Mouse (Mus musculus) midbrain, embryonic 10.5 days (tissue): ENCODE data around the gene Cfap73. TPM values are rescaled to one million over a fixed set of nuclear protein-coding genes. Genes with fewer than 3 reads are reported as not detected.

ENCODE experiments used
- DNase-seq: peaks from one replicate; pipeline ENCODE4 v3.0.0-alpha.2; 2017; ENCODE audit warnings: low spot score
- H3K27ac ChIP-seq: fragments of 300-500 bp; sonication (generic); replicated peaks from 2 replicates; pipeline ENCODE4 v1.5.1; 2016; ENCODE audit warnings: mild to moderate bottlenecking
- H3K27me3 ChIP-seq: fragments of 300-500 bp; sonication (generic); 2 replicates; pipeline ENCODE4 v1.6.1; 2016; ENCODE audit warnings: low read depth, mild to moderate bottlenecking; ENCODE audit not compliant: poor library complexity, severe bottlenecking
- H3K36me3 ChIP-seq: fragments of 300-500 bp; sonication (generic); 2 replicates; pipeline ENCODE4 v1.6.1; 2016; ENCODE audit warnings: mild to moderate bottlenecking, moderate library complexity
- H3K4me1 ChIP-seq: fragments of 300-500 bp; sonication (generic); 2 replicates; pipeline ENCODE4 v1.6.1; 2016
- H3K4me3 ChIP-seq: fragments of 300-500 bp; sonication (generic); 2 replicates; pipeline ENCODE4 v1.5.1; 2016; ENCODE audit warnings: mild to moderate bottlenecking, moderate library complexity
- H3K9me3 ChIP-seq: fragments of 300-500 bp; sonication (generic); replicated peaks from 2 replicates; pipeline ENCODE4 v1.6.1; 2016; ENCODE audit warnings: mild to moderate bottlenecking
- WGBS: fragments of 180-500 bp; shearing (Covaris S2); methylation state at CpG from one replicate; pipeline ENCODE4 v1.1.7; 2016; 5-methylcytosine and 5-hydroxymethylcytosine counted together
- polyA plus RNA-seq: library from polyadenylated mRNA; unstranded; fragments of >200 nt; fragmentation: Nextera tagmentation; extraction: Ambion mirVana; gene quantifications from 2 replicates; pipeline ENCODE4 v1.2.1, GENCODE M21; 2016

Gene Cfap73
- polyA plus RNA-seq, 1 experiment from 2014 or later: not detected

DNA sequence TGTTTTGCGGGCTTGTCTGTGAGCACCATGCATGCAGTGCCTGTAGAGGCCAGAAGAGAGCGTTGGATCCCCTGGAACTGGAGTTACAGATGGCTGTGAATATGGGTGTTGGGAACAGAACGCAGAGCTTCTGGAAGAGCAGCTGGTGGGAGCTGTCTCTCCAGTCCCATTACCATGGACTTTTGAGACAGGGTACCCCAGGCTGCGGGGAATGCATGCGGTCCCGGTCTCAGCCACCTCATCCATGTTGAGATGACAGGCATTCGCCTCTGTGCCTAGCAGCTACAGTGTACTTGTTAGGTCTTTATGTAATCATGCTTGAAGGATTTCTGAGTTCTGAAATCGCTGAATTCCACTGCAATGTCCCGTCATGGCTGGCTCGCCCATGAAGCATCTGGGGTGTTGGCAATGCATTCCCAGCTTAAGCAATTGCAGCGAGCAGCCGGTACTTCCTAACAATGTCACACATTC, 22.3 kb upstream of the Cfap73 start:
- peaks cover 14% of the 10 kb centered on the region for H3K4me1 ChIP-seq
- H3K27ac ChIP-seq: no peak overlapping the region
- no peak overlapping the region for H3K4me3 ChIP-seq
- H3K9me3 ChIP-seq: no peaks in the 10 kb centered on the region
- 88% methylated on average over 12 of the region's 12 CpGs for WGBS
- DNase-seq: no peak
- peaks cover 13% of the 10 kb centered on the region for H3K27me3 ChIP-seq
- no peaks in the 10 kb centered on the region for H3K36me3 ChIP-seq

DNA sequence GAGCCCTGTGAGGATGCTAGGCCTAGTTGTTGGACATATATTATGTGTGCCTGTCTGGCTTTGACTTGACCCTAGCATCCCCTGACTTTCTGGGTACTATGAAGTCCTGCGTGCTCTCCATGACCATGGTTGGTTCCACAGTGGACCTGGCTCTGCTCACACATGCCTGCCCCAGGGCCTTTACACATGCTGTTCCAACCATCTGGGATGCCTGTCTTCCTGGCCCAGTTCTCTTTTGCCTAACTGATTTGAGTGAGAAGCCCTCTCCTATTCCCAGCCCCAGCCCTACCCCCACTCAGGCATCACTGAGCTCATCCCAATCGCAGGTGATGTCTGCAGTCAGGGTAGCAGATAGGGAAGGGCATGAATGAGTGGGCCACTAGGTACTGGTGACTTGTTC, 19.8 kb upstream of the Cfap73 start:
- DNase-seq: no peak
- peaks cover 37% of the 10 kb centered on the region for H3K27me3 ChIP-seq
- no peaks in the 10 kb centered on the region for H3K36me3 ChIP-seq
- H3K9me3 ChIP-seq: no peaks in the 10 kb centered on the region
- no peak overlapping the region for H3K27ac ChIP-seq
- 92% methylated on average over 2 of the region's 2 CpGs for WGBS
- peaks cover 18% of the 10 kb centered on the region for H3K4me1 ChIP-seq
- no peak overlapping the region for H3K4me3 ChIP-seq

DNA sequence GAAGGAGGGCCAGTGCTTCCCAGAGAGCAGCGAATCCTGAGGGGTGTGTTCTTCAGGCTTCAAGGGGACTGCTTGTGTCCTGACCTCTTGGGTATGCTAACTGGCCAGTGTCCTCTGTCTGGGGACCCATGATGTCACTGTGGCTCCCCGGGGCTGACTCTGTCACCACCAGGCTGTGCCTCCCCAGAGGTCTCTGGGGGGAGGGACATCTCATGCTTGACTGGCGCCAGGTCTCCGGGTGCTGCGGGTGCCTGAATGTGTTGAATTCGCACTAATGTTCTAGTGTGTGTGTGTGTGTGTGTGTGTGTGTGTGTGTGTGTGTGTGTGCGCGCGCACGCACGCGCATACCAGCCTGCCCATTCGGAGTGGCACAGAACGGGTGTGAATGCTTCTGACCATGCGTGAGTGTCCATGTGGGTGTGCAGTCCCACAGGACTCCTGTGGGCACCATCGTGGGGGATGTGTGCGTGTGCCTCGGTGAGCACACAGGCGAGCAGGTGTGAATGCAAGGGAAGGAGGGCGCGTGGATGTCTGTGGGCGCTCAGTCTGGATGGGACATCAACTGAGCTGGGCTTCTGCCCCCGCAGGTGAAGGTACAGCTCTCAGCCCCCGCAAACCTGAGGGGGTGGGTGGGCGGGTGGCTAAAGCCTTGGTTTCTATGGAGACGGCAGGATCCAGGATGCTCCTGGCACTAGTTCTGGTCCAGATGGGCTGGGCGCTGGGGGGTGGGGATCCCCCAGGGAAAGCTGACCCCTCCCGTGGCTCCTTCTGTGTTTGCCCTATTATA, 19.1 kb upstream of the Cfap73 start:
- Histone ChIP-seq H3K9me3 (no peaks in the 10 kb centered on the region), H3K36me3 (no peaks in the 10 kb centered on the region), H3K4me1 (peaks cover 23% of the 10 kb centered on the region), H3K4me3 (no peak overlapping the region), H3K27me3 (peaks cover 45% of the 10 kb centered on the region), H3K27ac (no peak overlapping the region)
- 83% methylated on average over 28 of the region's 28 CpGs for WGBS
- DNase-seq: no peak

DNA sequence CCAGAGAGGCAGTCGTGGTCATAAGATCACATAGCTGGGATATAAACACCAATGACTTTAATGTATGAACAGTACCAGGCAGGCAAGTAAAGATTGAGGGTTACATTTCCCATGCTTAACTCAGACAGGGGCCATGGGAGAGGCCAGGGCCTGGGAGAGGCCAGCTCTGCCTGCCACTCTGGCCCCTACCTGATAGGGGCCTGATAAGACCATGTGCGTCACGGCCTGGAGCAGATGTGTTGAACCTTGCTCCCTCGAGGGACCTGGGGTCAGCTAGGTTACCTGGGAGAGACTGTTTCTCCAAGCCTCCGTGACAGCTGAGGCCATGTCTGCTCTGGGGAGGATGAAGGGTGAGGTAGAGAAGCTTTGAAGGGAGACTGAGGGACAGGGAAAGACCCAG, 17.2 kb upstream of the Cfap73 start:
- Histone ChIP-seq H3K27ac (no peak overlapping the region), H3K4me1 (peaks cover 15% of the 10 kb centered on the region), H3K36me3 (no peaks in the 10 kb centered on the region), H3K4me3 (no peak overlapping the region), H3K9me3 (no peaks in the 10 kb centered on the region), H3K27me3 (peaks cover 60% of the 10 kb centered on the region)
- 79% methylated on average over 5 of the region's 5 CpGs for WGBS
- no peak for DNase-seq

DNA sequence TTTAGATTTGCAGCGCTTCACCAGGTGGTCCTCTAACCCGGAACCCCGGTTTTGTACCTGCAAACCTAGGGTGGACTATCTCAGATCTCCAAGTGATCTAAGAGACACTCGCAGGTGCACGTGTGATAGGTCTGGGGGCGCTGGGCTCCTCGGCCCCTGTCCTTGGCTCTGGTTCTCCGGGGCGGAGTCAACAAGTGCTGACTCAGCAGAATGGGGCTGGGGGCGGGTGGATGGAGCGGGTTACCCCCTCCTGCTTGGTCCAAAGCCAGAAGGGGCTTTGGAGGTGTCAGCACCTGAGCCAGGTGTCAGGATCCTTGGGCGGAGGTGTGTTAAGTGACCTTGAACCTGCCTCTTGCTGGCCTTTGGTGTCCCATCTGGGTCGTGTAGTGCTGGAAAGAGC, 15.9 kb upstream of the Cfap73 start:
- WGBS: 27% methylated on average over 13 of the region's 13 CpGs
- H3K27ac ChIP-seq: no peak overlapping the region
- no peaks in the 10 kb centered on the region for H3K9me3 ChIP-seq
- no peak overlapping the region for H3K4me3 ChIP-seq
- H3K4me1 ChIP-seq: peaks cover 15% of the 10 kb centered on the region
- DNase-seq: no peak
- H3K27me3 ChIP-seq: peaks cover 60% of the 10 kb centered on the region
- no peaks in the 10 kb centered on the region for H3K36me3 ChIP-seq

DNA sequence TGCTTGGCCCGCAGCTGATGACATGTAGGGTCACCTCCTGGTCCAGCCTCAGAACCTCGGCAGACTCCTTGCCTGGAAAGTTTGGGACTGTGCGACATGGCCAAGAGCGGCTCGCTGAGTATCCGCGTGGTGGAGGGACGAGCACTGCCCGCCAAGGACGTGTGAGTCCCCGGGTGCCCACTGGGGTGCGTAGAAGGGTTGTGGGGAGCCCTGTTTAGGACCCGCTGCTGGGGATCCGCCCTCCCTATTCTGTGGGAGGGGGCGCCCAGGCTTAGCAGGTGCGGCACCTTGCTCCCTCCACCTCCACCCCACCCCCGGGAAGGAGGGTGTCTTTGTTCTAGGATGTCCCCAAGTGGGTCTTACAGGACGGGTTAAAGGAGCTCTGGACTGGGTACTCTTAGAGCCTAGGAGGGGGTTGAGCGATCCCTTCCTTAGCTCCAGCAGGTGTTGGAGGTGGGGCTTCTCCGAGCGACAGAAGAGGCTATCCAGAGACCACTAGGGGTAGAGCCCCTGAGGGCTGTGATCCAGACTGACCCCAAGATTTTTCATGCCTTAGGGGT, 15.4 kb upstream of the Cfap73 start:
- DNase-seq: no peak
- Histone ChIP-seq H3K4me3 (peak overlapping the region; percentile 43), H3K27ac (no peak overlapping the region), H3K4me1 (peaks cover 15% of the 10 kb centered on the region), H3K9me3 (no peaks in the 10 kb centered on the region), H3K27me3 (peaks cover 60% of the 10 kb centered on the region), H3K36me3 (no peaks in the 10 kb centered on the region)
- WGBS: 4% methylated on average over 21 of the region's 21 CpGs

DNA sequence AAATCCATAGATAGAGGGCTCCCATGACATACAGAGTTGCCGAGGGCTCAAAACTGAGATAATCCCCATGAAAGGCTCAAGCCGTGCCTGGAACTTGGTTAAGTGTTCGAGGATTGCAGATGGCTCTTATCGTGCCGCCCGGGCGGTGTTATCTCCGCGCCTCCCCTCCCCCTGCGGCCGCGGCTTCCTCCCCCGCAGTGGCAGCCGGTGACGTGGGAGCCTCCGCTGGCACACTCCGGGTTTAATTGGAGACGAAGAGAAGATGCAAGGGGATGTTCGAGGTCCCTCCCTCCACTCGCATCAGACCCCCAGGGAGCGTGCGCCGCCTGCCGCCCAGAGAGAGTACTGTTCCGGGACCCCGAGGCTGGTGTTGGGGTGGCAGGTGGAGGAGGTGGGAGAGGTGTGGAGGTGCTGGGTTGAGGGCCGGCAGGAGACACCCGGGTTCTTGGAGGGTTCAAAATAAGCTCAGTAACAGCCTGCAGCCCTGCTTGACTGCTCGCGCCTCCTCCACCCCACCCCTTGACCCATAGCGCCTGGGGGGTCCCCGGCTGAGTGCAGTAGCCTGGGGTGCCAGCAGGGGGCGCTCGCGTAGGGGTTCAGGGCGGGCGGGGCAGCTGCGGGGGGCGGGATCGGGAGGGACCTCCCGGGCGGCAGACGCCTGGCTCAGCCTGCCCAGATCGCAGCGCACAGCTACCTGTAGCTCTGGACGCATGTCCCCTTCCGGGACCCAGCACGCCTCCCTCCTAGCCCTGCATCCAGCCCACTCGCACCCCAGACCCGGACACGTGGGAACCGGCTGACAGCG, 14.7 kb upstream of the Cfap73 start, which contains the start of gene Rasal1:
Gene Rasal1 (plus strand): TSS at position 244 of the 805 bp plus-strand sequence.
- no peaks in the 10 kb centered on the region for H3K9me3 ChIP-seq
- peak within 1 kb of the TSS; percentile 43 for H3K4me3 ChIP-seq
- 2% methylated on average over 53 of the region's 53 CpGs for WGBS
- H3K27ac ChIP-seq: no peak within 1 kb of the TSS
- H3K27me3 ChIP-seq: peaks cover 60% of the 10 kb centered on the region
- peaks cover 15% of the 10 kb centered on the region for H3K4me1 ChIP-seq
- no peaks in the 10 kb centered on the region for H3K36me3 ChIP-seq
- peak; percentile 50 for DNase-seq

DNA sequence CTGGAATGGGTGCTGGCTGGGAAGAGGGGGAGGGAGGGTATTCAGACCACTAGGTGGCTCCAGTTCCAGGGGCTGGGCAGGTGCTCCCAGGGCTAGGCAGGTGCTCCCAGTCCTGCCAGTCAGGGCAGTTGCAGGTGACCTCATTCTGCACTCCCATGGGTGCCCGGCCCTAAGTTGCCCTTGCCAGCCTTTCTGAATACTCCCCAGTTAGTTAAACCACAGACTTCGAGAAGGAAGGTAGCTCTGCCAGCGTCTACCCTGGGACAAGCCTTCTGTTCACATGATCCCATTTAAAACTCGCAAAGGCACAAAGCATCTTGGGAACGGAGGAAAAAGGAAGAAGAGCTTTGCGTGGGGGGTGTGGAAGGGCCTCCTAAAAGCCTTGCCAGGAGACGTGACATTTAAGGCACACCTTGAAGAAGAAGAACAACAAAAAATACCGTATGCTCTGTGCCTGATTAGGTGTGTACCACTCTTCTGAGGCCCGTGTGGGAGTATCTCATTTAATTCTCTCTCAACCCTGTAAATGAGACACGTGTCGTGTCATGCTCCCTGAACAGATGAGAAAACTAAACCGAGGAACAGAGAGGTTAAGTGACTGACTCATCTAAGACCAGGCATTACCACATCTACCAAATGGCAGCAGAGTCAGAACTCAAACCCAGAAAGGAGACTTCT, 13.9 kb upstream of the Cfap73 start:
- Histone ChIP-seq H3K36me3 (no peaks in the 10 kb centered on the region), H3K4me1 (peaks cover 15% of the 10 kb centered on the region), H3K4me3 (peak overlapping the region; percentile 43; the same call in 1 of the 2 replicates), H3K9me3 (no peaks in the 10 kb centered on the region), H3K27me3 (peaks cover 60% of the 10 kb centered on the region), H3K27ac (no peak overlapping the region)
- DNase-seq: no peak
- 42% methylated on average over 12 of the region's 12 CpGs for WGBS

DNA sequence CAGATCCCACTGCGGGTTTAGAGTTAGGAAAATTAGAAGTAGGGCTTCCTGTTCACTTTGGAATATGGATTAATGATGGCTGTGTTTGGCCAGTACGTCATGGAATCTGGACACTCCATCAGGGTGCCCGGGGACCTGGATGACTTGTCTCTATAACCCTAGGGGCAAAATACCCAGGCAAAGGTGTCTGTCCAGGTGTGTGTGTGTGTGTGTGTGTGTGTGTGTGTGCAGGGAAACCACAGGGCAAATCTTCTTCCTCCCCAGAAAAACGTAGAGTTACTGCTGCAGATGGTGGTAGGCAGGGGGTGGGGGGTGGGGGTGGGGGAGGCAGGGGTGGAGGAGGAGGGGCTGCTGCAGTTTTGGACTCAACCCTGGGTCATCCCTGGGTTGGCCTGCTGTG, 13.3 kb upstream of the Cfap73 start:
- 85% methylated on average over 4 of the region's 4 CpGs for WGBS
- Histone ChIP-seq H3K4me3 (no peak overlapping the region), H3K9me3 (no peaks in the 10 kb centered on the region), H3K36me3 (no peaks in the 10 kb centered on the region), H3K27me3 (peaks cover 54% of the 10 kb centered on the region), H3K27ac (no peak overlapping the region), H3K4me1 (peaks cover 15% of the 10 kb centered on the region)
- DNase-seq: no peak

DNA sequence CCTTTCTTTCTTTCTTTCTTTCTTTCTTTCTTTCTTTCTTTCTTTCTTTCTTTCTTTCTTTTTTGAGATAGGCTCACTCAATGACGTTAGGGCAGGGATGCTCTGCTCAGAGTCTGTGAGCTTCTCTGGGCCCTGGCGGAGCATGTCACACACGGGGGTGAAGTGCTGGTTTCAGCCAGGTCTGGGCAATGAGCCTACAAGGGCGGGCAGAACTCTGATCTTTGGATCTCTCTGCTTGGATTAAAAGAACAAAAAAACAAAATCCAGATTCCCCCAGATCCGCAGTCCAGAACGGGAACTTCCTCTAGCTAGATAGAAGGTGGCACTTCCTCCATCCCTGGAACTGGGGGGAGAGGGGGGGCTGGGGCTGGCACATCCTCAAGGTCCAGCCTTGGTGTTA, 11.8 kb upstream of the Cfap73 start:
- peaks cover 13% of the 10 kb centered on the region for H3K4me1 ChIP-seq
- WGBS: 66% methylated on average over 6 of the region's 6 CpGs
- H3K27me3 ChIP-seq: peaks cover 43% of the 10 kb centered on the region
- H3K9me3 ChIP-seq: no peaks in the 10 kb centered on the region
- no peak for DNase-seq
- H3K4me3 ChIP-seq: no peak overlapping the region
- no peaks in the 10 kb centered on the region for H3K36me3 ChIP-seq
- no peak overlapping the region for H3K27ac ChIP-seq

DNA sequence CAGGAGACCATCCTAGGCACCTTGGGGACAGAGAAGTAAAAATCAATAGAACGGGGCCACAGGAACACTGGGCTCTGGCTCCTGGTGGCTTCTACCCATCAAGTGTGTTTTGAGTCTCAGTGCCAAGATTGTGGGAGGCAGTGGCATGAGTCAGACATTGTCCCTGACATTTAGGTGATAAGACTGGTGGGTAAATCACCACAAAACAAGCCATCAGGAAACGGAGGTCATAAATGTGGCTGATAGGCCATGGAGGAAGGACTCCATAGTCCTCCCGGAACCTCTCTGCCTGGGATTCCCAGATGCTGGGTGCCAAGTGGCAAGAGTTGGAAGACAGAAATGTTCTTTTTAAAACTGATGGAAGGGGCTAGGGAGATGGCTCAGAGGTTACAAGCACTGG, 10.2 kb upstream of the Cfap73 start:
- H3K27ac ChIP-seq: no peak overlapping the region
- DNase-seq: no peak
- no peak overlapping the region for H3K4me3 ChIP-seq
- 91% methylated on average over 3 of the region's 3 CpGs for WGBS
- H3K4me1 ChIP-seq: peaks cover 11% of the 10 kb centered on the region
- H3K36me3 ChIP-seq: no peaks in the 10 kb centered on the region
- H3K9me3 ChIP-seq: no peaks in the 10 kb centered on the region
- H3K27me3 ChIP-seq: peaks cover 26% of the 10 kb centered on the region

DNA sequence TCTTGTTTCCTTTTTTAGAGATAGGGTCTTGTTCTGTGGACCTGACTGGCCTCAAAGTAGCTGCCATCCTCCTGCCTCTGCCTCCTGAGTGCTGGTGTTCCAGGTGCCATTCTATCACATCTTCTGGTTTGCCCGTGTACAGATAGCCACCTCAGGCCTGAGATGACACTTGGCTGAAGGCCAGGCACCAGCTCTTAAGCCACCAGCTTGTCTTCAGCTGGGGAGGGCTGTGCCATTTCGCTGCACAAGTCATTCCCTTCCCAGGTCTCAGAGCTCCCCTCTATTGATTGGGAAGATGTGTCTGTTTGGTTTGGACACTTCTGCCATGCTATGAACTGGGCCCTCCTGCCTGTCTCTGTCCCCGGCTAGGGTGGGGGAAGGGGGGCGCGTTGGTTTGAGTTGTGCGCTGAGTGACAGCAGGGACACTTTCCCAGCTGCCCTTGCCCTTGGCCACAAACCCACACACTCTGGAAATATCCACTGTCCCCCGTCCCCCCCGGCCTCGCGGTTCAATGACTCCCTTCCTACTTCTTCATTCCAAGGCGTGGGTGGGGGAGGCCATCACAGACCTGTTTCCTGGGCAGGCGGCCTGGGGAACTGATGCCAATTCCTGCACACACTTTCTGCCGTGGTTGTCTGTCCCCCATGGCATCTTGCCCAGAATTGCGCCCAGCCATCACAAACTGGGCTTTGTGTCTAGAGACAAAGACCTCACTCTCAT, 9.5 kb upstream of the Cfap73 start:
- peaks cover 19% of the 10 kb centered on the region for H3K27me3 ChIP-seq
- no peak overlapping the region for H3K4me3 ChIP-seq
- H3K4me1 ChIP-seq: peaks cover 4% of the 10 kb centered on the region
- no peaks in the 10 kb centered on the region for H3K36me3 ChIP-seq
- H3K27ac ChIP-seq: no peak overlapping the region
- 78% methylated on average over 14 of the region's 14 CpGs for WGBS
- no peak for DNase-seq
- no peaks in the 10 kb centered on the region for H3K9me3 ChIP-seq
